In genomic region chr3:105777997-105778396, GRCm38 (mm10) we compare ENCODE assay signal across 18 mouse cellular contexts.
"Had no signal": no experiment of that assay in that cellular context is flagged by ENCODE, and none has a peak within 500 bp of the region (broad histone marks: within the 10 kb centered on the region; RNA-seq: fewer than 3 reads in every experiment).

No protein-coding gene starts in this region.

- H3K4me3 ChIP-seq: midbrain, embryonic 10.5 days; midbrain, embryonic 12.5 days; myocyte; neural tube, embryonic 13.5 days; neural tube, embryonic 15.5 days had no signal

- H3K27ac ChIP-seq: midbrain, embryonic 10.5 days; midbrain, embryonic 12.5 days; neural tube, embryonic 13.5 days; neural tube, embryonic 15.5 days had no signal

- DNase-seq: lung, adult 18-20 months; lung, embryonic 14.5 days; lung, postnatal 10 days; lung, postnatal 4 days; midbrain, embryonic 14.5 days; retina, postnatal 1 day; right cerebral cortex, adult 18-20 months; right cerebral cortex, postnatal 25 days; right cerebral cortex, postnatal 4 days; spleen, adult 18-20 months; thymus, adult 18-20 months; thymus, postnatal 14 days; thymus, postnatal 36 days had no signal
